Mouse (Mus musculus): ENCODE data around the gene Grm7.

DNA sequence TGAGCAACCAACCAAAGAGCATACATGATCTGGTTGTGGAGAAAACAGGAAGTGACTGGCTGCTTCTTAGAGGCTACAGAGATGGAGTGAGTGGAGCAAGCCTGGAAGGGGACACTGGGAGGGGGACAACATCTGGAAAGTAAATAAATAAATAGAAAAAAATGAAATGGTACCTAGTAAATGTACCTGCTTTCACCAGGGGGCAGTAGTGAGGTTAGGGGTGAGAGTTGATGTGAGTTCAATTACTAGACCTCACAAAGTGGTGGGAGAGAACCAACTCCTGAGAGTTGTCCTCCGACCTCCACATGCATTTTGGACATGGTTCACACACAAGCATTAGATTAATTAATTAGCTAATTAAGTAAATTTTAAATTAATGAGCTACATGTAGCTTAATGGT, 615.8 kb downstream of the Grm7 start:
- no peak for TF ChIP-seq CHD2 (IDR thresholded peaks at IDR 0.05; ENCODE audit: low read depth, low read length)
- no peak for TF ChIP-seq MAFK (IDR thresholded peaks at IDR 0.05; ENCODE audit: insufficient read depth, low read depth, low read length)
